Mouse (Mus musculus) A20 (cell line): ENCODE measurements at regions not wholly inside any gene's neighbourhood (a gene's known extent, or its start where the extent isn't known, plus 50 kb on each side); places are given as distances from the start of the nearest gene placed in this dataset.

Source experiments
- DNase-seq: peaks from one replicate; pipeline ENCODE4 v3.0.0-alpha.2; 2011; ENCODE audit warnings: low read depth, low spot score

DNA sequence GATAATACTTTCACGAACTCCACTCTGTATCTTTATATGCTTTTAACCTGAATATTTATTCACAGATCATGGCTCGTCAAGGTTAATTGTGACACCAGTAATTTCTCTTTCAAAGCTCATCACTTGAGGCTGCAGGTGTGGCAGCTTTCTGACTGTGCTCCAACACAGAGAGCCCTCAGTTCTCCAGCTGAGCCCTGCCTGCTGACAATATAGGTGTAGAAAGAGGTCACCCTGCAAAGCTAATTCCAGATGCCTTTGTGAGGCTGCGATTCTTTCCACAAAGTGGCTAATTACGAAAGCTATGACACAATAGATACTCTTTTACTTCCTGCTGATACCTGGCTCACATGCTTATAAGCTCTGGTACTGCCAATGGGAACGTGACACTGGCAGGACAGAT is 64.0 kb downstream of the Slitrk5 start:
- DNase-seq: no peak

DNA sequence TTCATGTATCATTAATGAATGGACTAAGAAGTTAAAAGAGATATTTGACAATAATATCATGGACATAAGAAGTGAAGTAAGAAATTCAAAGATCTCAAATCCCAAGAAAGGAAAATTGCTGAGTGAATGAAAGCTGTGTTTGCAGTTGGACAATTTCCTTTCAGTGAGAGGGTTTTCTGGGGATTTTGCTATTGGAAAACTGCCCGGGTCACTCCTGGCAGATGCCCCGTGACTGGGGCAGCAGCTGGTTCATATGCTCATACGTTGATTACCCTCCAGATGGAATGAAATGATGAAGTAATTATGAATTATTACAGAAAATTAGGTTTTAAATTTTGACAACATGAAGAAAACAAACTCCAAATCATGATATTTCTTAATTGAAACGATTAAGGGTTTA is 88.7 kb downstream of the Slitrk5 start:
- DNase-seq: no peak

DNA sequence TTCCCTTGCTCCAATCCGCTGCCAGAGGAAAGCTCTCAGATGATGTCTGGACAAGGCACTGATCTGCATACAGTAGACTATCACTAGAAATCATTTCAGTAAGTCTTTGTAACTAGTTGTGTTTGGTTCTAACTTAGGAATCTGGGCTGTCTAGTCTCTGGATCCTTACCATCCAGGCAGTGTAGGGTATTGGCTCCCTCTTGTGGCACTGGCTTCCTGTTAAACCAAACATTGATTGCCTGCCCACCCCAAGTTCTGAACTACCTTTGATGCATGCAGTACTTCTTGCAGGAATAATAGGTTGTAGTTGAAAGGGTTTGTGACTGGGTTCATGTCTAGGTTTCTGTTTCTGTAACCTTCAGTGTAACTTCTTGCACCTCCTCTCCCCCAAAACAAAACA is 103.3 kb downstream of the Slitrk5 start:
- DNase-seq: peak; percentile 36

DNA sequence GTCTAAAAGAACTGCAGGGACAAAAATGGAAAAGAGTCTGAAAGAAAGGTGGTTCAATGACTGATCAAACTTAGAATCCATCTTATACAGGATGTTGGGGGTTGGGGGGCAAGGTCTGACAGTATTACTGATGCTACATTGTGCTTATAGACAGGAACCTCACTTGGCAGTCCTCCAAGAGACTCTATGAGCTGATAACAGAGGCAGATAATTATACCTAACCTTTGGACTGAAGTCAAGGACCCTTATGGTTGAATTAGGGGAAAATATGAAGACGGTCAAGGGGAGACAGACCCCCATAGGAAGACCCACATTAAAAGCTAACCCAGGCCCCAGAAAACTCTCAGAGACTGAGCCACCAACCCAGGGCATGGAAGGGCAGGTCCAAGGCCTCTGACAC is 133.1 kb downstream of the Slitrk5 start:
- DNase-seq: no peak

DNA sequence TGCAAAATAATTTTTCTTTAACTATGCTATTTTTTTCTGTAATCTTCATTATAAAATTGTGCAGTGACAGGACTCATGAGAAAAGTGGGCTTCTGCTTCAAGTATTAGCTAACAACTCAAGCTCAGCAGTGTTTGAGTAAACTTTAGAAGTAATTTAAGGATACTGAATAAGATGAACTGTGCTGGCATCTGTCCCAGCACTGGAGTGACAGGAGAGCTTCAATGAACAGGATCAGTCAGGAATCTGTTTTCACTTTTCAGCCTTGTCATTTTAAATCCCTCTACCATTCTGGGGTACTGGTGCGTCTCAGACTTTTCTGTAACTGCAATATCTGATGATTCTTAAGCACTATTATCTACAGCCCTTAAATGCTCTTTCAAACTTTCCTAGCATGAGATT is 135.0 kb downstream of the Slitrk5 start:
- no peak for DNase-seq

DNA sequence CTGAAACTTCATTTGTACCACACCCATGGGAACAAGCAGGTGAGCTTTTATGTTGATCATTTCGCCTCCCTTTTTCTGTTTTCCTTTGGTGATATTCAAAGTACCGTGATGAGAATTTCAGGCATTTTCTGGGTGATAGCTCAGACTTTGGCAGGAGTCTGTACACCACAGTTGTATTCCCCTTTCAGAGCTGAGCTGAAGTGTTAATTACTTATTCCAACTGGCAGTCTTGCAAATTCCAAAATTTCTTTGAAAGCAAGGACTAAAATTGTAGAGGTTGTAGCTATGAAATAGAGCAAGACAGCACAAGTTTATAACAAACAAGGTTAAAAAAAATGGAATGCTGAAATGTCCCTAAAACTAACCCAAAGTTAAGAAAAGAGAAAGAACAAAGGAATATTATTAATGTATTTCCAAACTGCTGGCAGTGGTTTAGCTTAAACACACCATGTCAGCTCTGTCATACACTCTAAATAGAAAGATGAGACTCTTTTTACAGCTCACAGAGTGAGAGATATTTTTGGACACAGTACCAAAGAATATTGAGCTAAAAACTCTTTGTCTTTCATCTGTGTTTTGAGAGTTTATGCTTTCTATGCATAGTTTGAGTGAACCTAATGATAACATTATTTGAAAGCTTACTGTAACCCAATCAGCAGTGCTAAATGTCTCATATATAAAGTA is 147.3 kb downstream of the Slitrk5 start:
- DNase-seq: no peak
